In genomic region chr2:48978920-48979319, GRCm38 (mm10) we compare ENCODE assay signal across 23 mouse cellular contexts. TPM values are rescaled to one million over a fixed set of nuclear protein-coding genes. Genes with fewer than 3 reads are reported as not detected.
DNase-seq lines count a peak whose midpoint lies in the region; ATAC-seq and TF ChIP-seq lines count a peak whose summit lies in the region.
"Had no signal": no experiment of that assay in that cellular context is flagged by ENCODE, and none has a peak within 500 bp of the region (broad histone marks: within the 10 kb centered on the region; RNA-seq: fewer than 3 reads in every experiment).

No protein-coding gene starts in this region.

- WGBS in midbrain, embryonic 15.5 days: 91% methylated on average over 3 of the region's 3 CpGs
- WGBS in stomach, postnatal 0 days: 77% methylated on average over 3 of the region's 3 CpGs

- no peak for TF ChIP-seq POLR2A in bone marrow macrophage, adult 2 months (IDR thresholded peaks at IDR 0.05; ENCODE audit: borderline replicate concordance, low read depth, low read length)

- no peak overlapping the region for H3K9ac ChIP-seq in midbrain, embryonic 15.5 days
- H3K9ac ChIP-seq in stomach, postnatal 0 days (ENCODE audit: low read length): no peak overlapping the region
- H3K9ac ChIP-seq: embryonic facial prominence, embryonic 12.5 days; forebrain, embryonic 13.5 days; forebrain, embryonic 15.5 days; forebrain, postnatal 0 days had no signal

- peak; percentile 3 for DNase-seq in heart, adult 8-10 months (ENCODE audit: low spot score)
- no peak for DNase-seq in heart, postnatal 25 days (ENCODE audit: low spot score)
- peak; percentile 51 for DNase-seq in 416B (ENCODE audit: low read depth)
- DNase-seq in stomach, postnatal 0 days (ENCODE audit: low spot score): no peak
- DNase-seq: adrenal gland, adult 8-10 months; adrenal gland, postnatal 14 days; adrenal gland, postnatal 36 days; cerebellum, adult 11 months; cerebellum, adult 18-20 months; cerebellum, adult 8-10 months; cerebellum, adult 9-11 months; cerebellum, postnatal 14 days; cerebellum, postnatal 36 days; forebrain, postnatal 0 days had no signal

- TF ChIP-seq CTCF in bone marrow macrophage, adult 2 months (IDR thresholded peaks at IDR 0.05; ENCODE audit: low read depth, low read length): no peak
- no peak for TF ChIP-seq CTCF in stomach, postnatal 0 days (IDR thresholded peaks at IDR 0.05; ENCODE audit: low read depth)

- no peaks in the 10 kb centered on the region for H3K9me3 ChIP-seq in midbrain, embryonic 15.5 days
- no peaks in the 10 kb centered on the region for H3K9me3 ChIP-seq in stomach, postnatal 0 days (ENCODE audit: control insufficient read depth, low read length)
- H3K9me3 ChIP-seq: embryonic facial prominence, embryonic 10.5 days; embryonic facial prominence, embryonic 12.5 days; forebrain, embryonic 13.5 days; forebrain, embryonic 15.5 days had no signal

- no peak overlapping the region for H3K4me3 ChIP-seq in bone marrow macrophage, adult 2 months (ENCODE audit: insufficient read depth, low read length)
- H3K4me3 ChIP-seq in midbrain, embryonic 15.5 days: no peak overlapping the region
- H3K4me3 ChIP-seq in stomach, postnatal 0 days (ENCODE audit: low read depth, low read length): no peak overlapping the region
- H3K4me3 ChIP-seq: embryonic facial prominence, embryonic 10.5 days; embryonic facial prominence, embryonic 12.5 days; forebrain, embryonic 13.5 days; forebrain, embryonic 15.5 days had no signal

- no peak for TF ChIP-seq EP300 in stomach, postnatal 0 days (optimal IDR thresholded peaks at IDR 0.05)

- H3K4me2 ChIP-seq in midbrain, embryonic 15.5 days: no peak overlapping the region
- H3K4me2 ChIP-seq in stomach, postnatal 0 days (replicated peaks; ENCODE audit: low read depth): no peak overlapping the region
- H3K4me2 ChIP-seq: embryonic facial prominence, embryonic 12.5 days; forebrain, embryonic 13.5 days; forebrain, embryonic 15.5 days had no signal

- H3K36me3 ChIP-seq in midbrain, embryonic 15.5 days (replicated peaks): no peaks in the 10 kb centered on the region
- no peaks in the 10 kb centered on the region for H3K36me3 ChIP-seq in stomach, postnatal 0 days (ENCODE audit: control insufficient read depth, insufficient read depth, low read length)
- H3K36me3 ChIP-seq: embryonic facial prominence, embryonic 10.5 days; embryonic facial prominence, embryonic 12.5 days; forebrain, embryonic 15.5 days had no signal

- H3K27ac ChIP-seq in bone marrow macrophage, adult 2 months (ENCODE audit: insufficient read depth, low read depth, low read length): 0 out of 2 replicates have a peak overlapping the region, but pooled peaks have one; percentile 10
- H3K27ac ChIP-seq in midbrain, embryonic 15.5 days: no peak overlapping the region
- H3K27ac ChIP-seq in stomach, postnatal 0 days (replicated peaks): no peak overlapping the region
- H3K27ac ChIP-seq: embryonic facial prominence, embryonic 10.5 days; embryonic facial prominence, embryonic 12.5 days; forebrain, embryonic 13.5 days; forebrain, embryonic 15.5 days had no signal

- ATAC-seq in megakaryocyte progenitor cell, adult 5-6 weeks (replicated peaks; ENCODE audit: poor library complexity): peak; percentile 23; the same call in 1 of the 2 replicates
- no peak for ATAC-seq in midbrain, embryonic 15.5 days (replicated peaks)
- no peak for ATAC-seq in stomach, postnatal 0 days (ENCODE audit: low FRiP score, low TSS enrichment)
- ATAC-seq: activated CD4-positive, CD25-positive, alpha-beta regulatory T cell, adult 4 months; forebrain, embryonic 13.5 days; forebrain, embryonic 15.5 days; forebrain, postnatal 0 days; Patski had no signal

- peaks cover 11% of the 10 kb centered on the region for H3K4me1 ChIP-seq in bone marrow macrophage, adult 2 months (ENCODE audit: control insufficient read depth, insufficient read depth, low read length)
- no peaks in the 10 kb centered on the region for H3K4me1 ChIP-seq in midbrain, embryonic 15.5 days
- no peaks in the 10 kb centered on the region for H3K4me1 ChIP-seq in stomach, postnatal 0 days (replicated peaks; ENCODE audit: control insufficient read depth, insufficient read depth)
- H3K4me1 ChIP-seq: embryonic facial prominence, embryonic 10.5 days; embryonic facial prominence, embryonic 12.5 days; forebrain, embryonic 13.5 days; forebrain, embryonic 15.5 days had no signal

- no peaks in the 10 kb centered on the region for H3K27me3 ChIP-seq in midbrain, embryonic 15.5 days (replicated peaks)
- H3K27me3 ChIP-seq in stomach, postnatal 0 days (ENCODE audit: control insufficient read depth, insufficient read depth, low read length): no peaks in the 10 kb centered on the region
- H3K27me3 ChIP-seq: embryonic facial prominence, embryonic 12.5 days; forebrain, embryonic 13.5 days; forebrain, embryonic 15.5 days; Patski had no signal

- intact Hi-C loops in heart, postnatal 25 days (cut with DNase I): no loop called here

RNA-seq across cellular contexts. Expression of gene Orc4, which starts 28.8 kb away (rescaled TPM):
- total RNA-seq in heart, adult 8-10 months (2022): 10 to 100 TPM; 32.5 to 39.0 (median 34.9) TPM
- total RNA-seq in heart, postnatal 25 days (2021): 10 to 100 TPM; 32.8 to 36.6 TPM
- 38.0 and 45.1 TPM in 2 replicates for polyA plus RNA-seq in bone marrow macrophage, adult 2 months (2012; ENCODE audit: insufficient read depth, insufficient read length, missing spikeins)
- total RNA-seq in megakaryocyte progenitor cell, adult 5-6 weeks (2015): 88.0 and 110 TPM in 2 replicates
- 143 and 165 TPM in 2 replicates for total RNA-seq in megakaryocyte progenitor cell, adult 5-6 weeks (2017)
- 86.1 and 87.1 TPM in 2 replicates for polyA plus RNA-seq in midbrain, embryonic 15.5 days (2015; fragmentation: Nextera tagmentation; extraction: Ambion mirVana)
- polyA plus RNA-seq in stomach, postnatal 0 days (2015; fragmentation: Nextera tagmentation; extraction: Ambion mirVana): 54.6 and 55.8 TPM in 2 replicates

RNA-seq across cellular contexts. Expression of gene Mbd5, which starts 29.6 kb away (rescaled TPM):
- total RNA-seq in heart, adult 8-10 months (2022): 10 to 100 TPM; 26.0 to 35.6 (median 34.1) TPM
- total RNA-seq in heart, postnatal 25 days (2021): 10 to 100 TPM; 32.1 to 33.1 TPM
- polyA plus RNA-seq in bone marrow macrophage, adult 2 months (2012; ENCODE audit: insufficient read depth, insufficient read length, missing spikeins): 20.4 and 20.6 TPM in 2 replicates
- total RNA-seq in megakaryocyte progenitor cell, adult 5-6 weeks (2015): 28.6 and 30.9 TPM in 2 replicates
- 13.5 and 20.8 TPM in 2 replicates for total RNA-seq in megakaryocyte progenitor cell, adult 5-6 weeks (2017)
- 35.0 and 46.6 TPM in 2 replicates for polyA plus RNA-seq in midbrain, embryonic 15.5 days (2015; fragmentation: Nextera tagmentation; extraction: Ambion mirVana)
- 7.3 and 8.2 TPM in 2 replicates for polyA plus RNA-seq in stomach, postnatal 0 days (2015; fragmentation: Nextera tagmentation; extraction: Ambion mirVana)

Comparison
In these comparisons a context has a peak if more than half of its experiments do, and no peak if none do; other contexts are left out.
1. DNase-seq: peak in heart, adult 8-10 months (single experiment) and 416B (single experiment); none in heart, postnatal 25 days (single experiment) and stomach, postnatal 0 days (single experiment).